In genomic region chr3:48631889-48632483, GRCm38 (mm10) we compare ENCODE assay signal across 10 mouse cellular contexts.
"Had no signal": no experiment of that assay in that cellular context is flagged by ENCODE, and none has a peak within 500 bp of the region (broad histone marks: within the 10 kb centered on the region; RNA-seq: fewer than 3 reads in every experiment).

No protein-coding gene starts in this region.

- DNase-seq: kidney, postnatal 10 days; liver; liver, embryonic 13.5 days; lung, adult 18-20 months; retina, postnatal 1 day; thymus, postnatal 4 days had no signal

- H3K4me1 ChIP-seq: limb, embryonic 12.5 days; liver, embryonic 13.5 days; midbrain, embryonic 12.5 days; neural tube, embryonic 13.5 days had no signal

- H3K4me3 ChIP-seq: limb, embryonic 12.5 days; liver, embryonic 13.5 days; midbrain, embryonic 12.5 days; neural tube, embryonic 13.5 days had no signal

- H3K27ac ChIP-seq: limb, embryonic 12.5 days; liver, embryonic 13.5 days; midbrain, embryonic 12.5 days; neural tube, embryonic 13.5 days had no signal

- H3K9me3 ChIP-seq: limb, embryonic 12.5 days; liver, embryonic 13.5 days; midbrain, embryonic 12.5 days; neural tube, embryonic 13.5 days had no signal

- H3K36me3 ChIP-seq: limb, embryonic 12.5 days; liver, embryonic 13.5 days; midbrain, embryonic 12.5 days; neural tube, embryonic 13.5 days had no signal

- ATAC-seq: midbrain, embryonic 16.5 days had no signal

- H3K27me3 ChIP-seq: limb, embryonic 12.5 days; liver, embryonic 13.5 days; midbrain, embryonic 12.5 days; neural tube, embryonic 13.5 days had no signal

- H3K9ac ChIP-seq: limb, embryonic 12.5 days; liver, embryonic 13.5 days; midbrain, embryonic 12.5 days; neural tube, embryonic 13.5 days had no signal

- H3K4me2 ChIP-seq: limb, embryonic 12.5 days; liver, embryonic 13.5 days; midbrain, embryonic 12.5 days; neural tube, embryonic 13.5 days had no signal
